Mouse (Mus musculus) liver, postnatal 0 days (tissue): ENCODE results near the gene Cbr4. TPM values are rescaled to one million over a fixed set of nuclear protein-coding genes. Genes with fewer than 3 reads are reported as not detected.

Experiments
- ATAC-seq: fragments of 200-750 bp; cut with Nextera tagmentation; 2 replicates; pipeline ENCODE4 v1.8.0; 2017; ENCODE audit warnings: mild to moderate bottlenecking, moderate library complexity
- DNase-seq: peaks from one replicate; pipeline ENCODE4 v3.0.0-alpha.2; 2016
- H3K27ac ChIP-seq: fragments of 300-500 bp; sonication (generic); 2 replicates; pipeline ENCODE4 v1.5.1; 2014; ENCODE audit warnings: antibody characterized with exemption, moderate library complexity, mild to moderate bottlenecking, low read depth
- H3K27me3 ChIP-seq: fragments of 300-500 bp; sonication (generic); 2 replicates; pipeline ENCODE4 v1.6.1; 2014; ENCODE audit warnings: low read length, control low read depth, mixed read lengths; ENCODE audit not compliant: insufficient read depth
- H3K36me3 ChIP-seq: fragments of 300-500 bp; sonication (generic); replicated peaks from 2 replicates; pipeline ENCODE4 v1.6.1; 2014; ENCODE audit warnings: mild to moderate bottlenecking, control low read depth, low read length, moderate library complexity, mixed read lengths; ENCODE audit not compliant: insufficient read depth
- H3K4me1 ChIP-seq: fragments of 300-500 bp; sonication (generic); 2 replicates; pipeline ENCODE4 v1.6.1; 2014; ENCODE audit warnings: antibody characterized with exemption, mild to moderate bottlenecking, control low read depth; ENCODE audit not compliant: insufficient read depth
- H3K4me2 ChIP-seq: fragments of 300-500 bp; sonication (generic); 2 replicates; pipeline ENCODE4 v1.6.1; 2014; ENCODE audit warnings: low read depth, mild to moderate bottlenecking, low read length, moderate library complexity, mixed read lengths
- H3K4me3 ChIP-seq: fragments of 300-500 bp; sonication (generic); 2 replicates; pipeline ENCODE4 v1.5.1; 2014; ENCODE audit warnings: low read depth, low read length
- H3K9ac ChIP-seq: fragments of 300-500 bp; sonication (generic); replicated peaks from 2 replicates; pipeline ENCODE4 v1.6.1; 2014; ENCODE audit warnings: mild to moderate bottlenecking, moderate library complexity
- H3K9me3 ChIP-seq: fragments of 300-500 bp; sonication (generic); 2 replicates; pipeline ENCODE4 v1.6.1; 2016; ENCODE audit warnings: mild to moderate bottlenecking, control low read depth, low read length, mixed read lengths
- CTCF ChIP-seq: sonication (generic); IDR thresholded peaks from 2 replicates; pipeline ENCODE4 v1.5.1; 2016; ENCODE audit warnings: antibody characterized with exemption, low read depth
- EP300 ChIP-seq: IDR thresholded peaks from 2 replicates; pipeline ENCODE4 v1.6.1; 2016; ENCODE audit warnings: antibody characterized with exemption, low read depth, mild to moderate bottlenecking
- WGBS: fragments of 180-500 bp; shearing (Covaris S2); extraction: QIAGEN DNeasy Blood & Tissue Kit; methylation state at CpG from one replicate; pipeline ENCODE4 v1.1.7; 2014; ENCODE audit not compliant: insufficient replicate concordance; 5-methylcytosine and 5-hydroxymethylcytosine counted together
- polyA plus RNA-seq: library from polyadenylated mRNA; unstranded; fragments of >200 nt; fragmentation: Nextera tagmentation; extraction: Ambion mirVana; gene quantifications from 2 replicates; pipeline ENCODE4 v1.2.1, GENCODE M21; 2015

Gene Cbr4
- polyA plus RNA-seq, 1 experiment from 2014 or later: 54.8 TPM

- DNase-seq (no peak), ATAC-seq (no peak)
- H3K27me3 ChIP-seq: no peaks in the 10 kb centered on the region
- no peaks in the 10 kb centered on the region for H3K4me1 ChIP-seq
- TF ChIP-seq EP300 (no peak), CTCF (no peak)
- H3K9me3 ChIP-seq: no peaks in the 10 kb centered on the region
- no peak overlapping the region for H3K27ac ChIP-seq
- H3K4me2 ChIP-seq: no peak overlapping the region
- no peak overlapping the region for H3K4me3 ChIP-seq
- H3K9ac ChIP-seq: no peak overlapping the region
- peaks cover 5% of the 10 kb centered on the region; the same call in 1 of the 2 replicates for H3K36me3 ChIP-seq
Measured at GRCm38 (mm10) chr8:61502277-61502676, 14.7 kb downstream of the Cbr4 start.

GRCm38 (mm10) chr8:61515110-61515930 is 27.8 kb downstream of the Cbr4 start:
- no peak for ATAC-seq
- WGBS: 87% methylated on average over 24 of the region's 24 CpGs

GRCm38 (mm10) chr8:61515931-61516744 is 28.6 kb downstream of the Cbr4 start:
- peak; percentile 79 for DNase-seq
- Histone ChIP-seq H3K9ac (no peak overlapping the region), H3K27ac (no peak overlapping the region), H3K4me1 (0 out of 2 replicates have a peak, but pooled peaks cover 2% of the 10 kb centered on the region), H3K4me3 (no peak overlapping the region), H3K36me3 (peaks cover 27% of the 10 kb centered on the region), H3K27me3 (no peaks in the 10 kb centered on the region), H3K9me3 (no peaks in the 10 kb centered on the region), H3K4me2 (no peak overlapping the region)
- TF ChIP-seq EP300: no peak
- TF ChIP-seq CTCF: peak; percentile 90
- WGBS: 60% methylated on average over 25 of the region's 25 CpGs
- peak; percentile 41; the same call in 1 of the 2 replicates for ATAC-seq

More at GRCm38 (mm10) chr8:61515110-61515930, 27.8 kb downstream of the Cbr4 start:
- H3K4me3 ChIP-seq: no peak overlapping the region
- no peak for DNase-seq
- H3K9ac ChIP-seq: no peak overlapping the region
- no peak overlapping the region for H3K4me2 ChIP-seq
- H3K9me3 ChIP-seq: no peaks in the 10 kb centered on the region
- H3K27ac ChIP-seq: no peak overlapping the region
- peaks cover 32% of the 10 kb centered on the region for H3K36me3 ChIP-seq
- 0 out of 2 replicates have a peak, but pooled peaks cover 2% of the 10 kb centered on the region for H3K4me1 ChIP-seq
- TF ChIP-seq EP300 (no peak), CTCF (no peak)
- H3K27me3 ChIP-seq: no peaks in the 10 kb centered on the region

GRCm38 (mm10) chr8:61516745-61517501 is 29.4 kb downstream of the Cbr4 start:
- 81% methylated on average over 8 of the region's 8 CpGs for WGBS
- no peak overlapping the region for H3K4me2 ChIP-seq
- H3K4me3 ChIP-seq: no peak overlapping the region
- TF ChIP-seq CTCF (no peak), EP300 (no peak)
- no peak overlapping the region for H3K9ac ChIP-seq
- no peak for DNase-seq
- 0 out of 2 replicates have a peak, but pooled peaks cover 2% of the 10 kb centered on the region for H3K4me1 ChIP-seq
- H3K27me3 ChIP-seq: no peaks in the 10 kb centered on the region
- H3K27ac ChIP-seq: no peak overlapping the region
- H3K36me3 ChIP-seq: peaks cover 27% of the 10 kb centered on the region
- H3K9me3 ChIP-seq: no peaks in the 10 kb centered on the region
- ATAC-seq: no peak

- no peak overlapping the region for H3K4me3 ChIP-seq
- peak; percentile 66 for ATAC-seq
- no peak overlapping the region for H3K9ac ChIP-seq
- 0 out of 2 replicates have a peak, but pooled peaks have one; percentile 16 for TF ChIP-seq CTCF
- no peak for TF ChIP-seq EP300
- WGBS: 39% methylated on average over 14 of the region's 14 CpGs
- H3K27ac ChIP-seq: no peak overlapping the region
- peak; percentile 33 for DNase-seq
- no peaks in the 10 kb centered on the region for H3K27me3 ChIP-seq
- peak overlapping the region; percentile 6; the same call in 1 of the 2 replicates for H3K4me2 ChIP-seq
- H3K36me3 ChIP-seq: peaks cover 24% of the 10 kb centered on the region
- H3K4me1 ChIP-seq: 0 out of 2 replicates have a peak, but pooled peaks cover 2% of the 10 kb centered on the region
- H3K9me3 ChIP-seq: no peaks in the 10 kb centered on the region
Measured at GRCm38 (mm10) chr8:61517502-61518185, 30.1 kb downstream of the Cbr4 start.
